Mouse (Mus musculus): ENCODE results near the gene Meltf.

DNA sequence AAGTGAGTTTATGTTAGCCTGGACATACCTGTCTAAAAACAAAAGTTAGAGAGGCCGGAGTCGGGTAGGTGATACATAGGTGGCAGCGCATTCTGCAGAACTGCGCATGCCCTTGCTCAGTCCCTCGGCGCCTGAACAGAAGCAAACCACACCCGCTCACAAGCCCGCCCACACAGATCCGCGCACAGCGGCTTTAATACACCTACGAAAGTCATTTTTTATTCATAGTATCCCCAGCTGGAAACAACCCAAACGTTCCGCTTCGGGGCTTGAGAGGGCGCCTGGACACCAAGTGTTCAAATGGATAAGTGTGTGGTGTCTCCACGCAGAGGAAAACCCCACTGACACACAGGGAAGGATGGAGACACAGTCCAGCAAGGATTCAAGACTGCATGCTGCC lies 52.7 kb downstream of the Meltf start:
- TF ChIP-seq CTCF (IDR thresholded peaks at IDR 0.05; ENCODE audit: low read depth) (no peak), EP300 (IDR thresholded peaks at IDR 0.05; ENCODE audit: low read depth) (no peak)
